Mouse (Mus musculus) kidney, postnatal 14 days (tissue): ENCODE results near the gene Susd3.
A peak's percentile ranks its signal among the peaks of the same experiment; 100 is the strongest.

Experiments
- DNase-seq: peaks from one replicate; pipeline ENCODE4 v3.0.0; 2022; ENCODE audit warnings: mixed read lengths

The Susd3 gene

DNA sequence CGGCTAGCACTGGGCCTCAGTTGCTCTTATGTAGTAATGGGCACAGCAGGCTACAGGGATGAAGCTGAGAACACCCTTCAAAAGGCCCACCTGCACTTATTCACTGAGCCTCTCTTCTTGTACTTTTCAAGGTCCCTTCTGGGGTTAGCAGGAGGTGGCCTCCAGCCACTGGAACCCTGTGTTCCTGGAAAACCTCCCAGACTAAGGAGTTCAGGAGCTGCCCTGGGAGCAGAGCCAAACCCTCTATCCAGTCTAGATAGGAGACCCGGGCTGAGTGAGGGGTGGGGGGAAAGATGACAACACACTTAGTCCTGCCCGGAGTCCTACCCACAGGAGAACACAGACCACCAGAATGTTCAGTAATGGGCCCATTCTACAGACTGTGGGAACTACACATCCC is 2.5 kb downstream of the Susd3 start:
- DNase-seq, result peak; percentile 74

GRCm38 (mm10) chr13:49245251-49245650 is 3.3 kb downstream of the Susd3 start:
- DNase-seq, result peak; percentile 85

GRCm38 (mm10) chr13:49243492-49243891 is 5.0 kb downstream of the Susd3 start:
- DNase-seq, result no peak

DNA sequence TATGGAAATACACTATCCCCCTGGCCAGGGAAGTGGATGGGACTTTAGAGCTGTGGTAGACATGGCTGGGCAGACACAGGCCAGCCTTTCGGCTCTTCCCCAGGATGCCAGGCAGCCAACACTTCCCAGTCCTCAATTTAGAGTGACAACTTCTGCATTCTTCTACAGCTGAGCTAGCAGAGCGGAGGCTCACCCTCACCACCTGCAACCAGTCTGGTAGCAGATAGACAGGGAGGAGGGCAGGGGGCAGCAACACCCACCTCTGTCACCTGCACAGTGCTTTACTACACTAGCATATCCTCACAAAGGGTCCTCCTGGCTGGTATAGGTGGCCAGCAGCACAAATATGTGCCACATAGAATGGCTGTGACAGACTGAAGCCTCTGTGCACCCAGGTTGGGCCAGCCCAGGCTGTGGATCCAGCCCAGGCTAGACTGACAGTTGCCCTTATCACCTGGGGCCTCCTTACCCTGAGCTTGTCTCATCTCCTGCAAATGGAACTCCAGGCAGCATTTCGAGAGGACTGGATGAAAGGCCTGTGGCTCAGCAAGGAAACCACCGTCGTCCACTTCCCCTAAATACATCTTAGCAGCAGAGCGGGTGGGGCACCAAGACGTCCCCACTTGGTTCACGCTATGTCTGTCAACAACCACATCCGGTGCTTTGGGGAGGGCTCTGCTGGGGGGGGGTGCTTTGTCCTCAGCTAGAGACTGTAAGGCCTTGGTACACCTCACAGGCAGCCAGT is 6.0 kb downstream of the Susd3 start:
- no peak for DNase-seq

DNA sequence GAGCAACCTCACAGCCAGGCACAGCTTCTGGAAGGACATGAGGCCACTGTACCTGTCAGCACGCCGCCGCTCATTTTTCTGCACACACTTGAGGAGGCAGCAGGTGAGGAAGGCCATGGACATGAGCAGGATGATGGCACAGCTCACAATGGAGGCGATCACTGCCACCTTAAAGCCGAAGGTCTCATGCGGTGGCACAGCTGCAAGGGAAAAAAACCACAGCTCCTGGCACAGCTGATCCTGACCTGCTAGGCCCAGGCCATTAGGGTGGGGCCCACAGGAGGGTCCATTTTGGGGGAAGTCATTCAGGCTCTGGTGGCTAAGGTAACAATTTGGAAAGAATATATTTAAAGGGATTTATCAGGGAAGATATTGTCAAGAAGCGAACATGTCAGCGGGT is 9.8 kb downstream of the Susd3 start:
- no peak for DNase-seq

DNA sequence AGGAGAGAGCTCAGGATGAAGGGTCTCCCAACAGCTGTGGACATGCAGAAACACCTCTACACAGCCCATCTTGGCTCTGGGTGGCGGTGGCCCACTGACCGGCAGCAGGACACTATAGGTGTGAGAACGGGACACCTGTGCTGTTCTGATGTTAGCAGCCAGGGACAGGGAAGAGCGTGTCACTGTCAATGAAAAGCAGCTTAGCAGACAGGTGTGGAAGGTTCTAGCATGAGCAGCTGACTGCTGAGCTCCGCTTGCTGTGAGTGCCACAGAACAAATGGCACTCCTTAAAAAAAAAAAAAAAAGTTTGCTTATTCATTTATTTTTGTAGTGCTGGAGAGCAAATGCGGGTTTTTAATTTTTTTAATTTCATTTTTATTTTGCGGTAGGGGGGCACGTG is 10.9 kb downstream of the Susd3 start:
- no peak for DNase-seq

DNA sequence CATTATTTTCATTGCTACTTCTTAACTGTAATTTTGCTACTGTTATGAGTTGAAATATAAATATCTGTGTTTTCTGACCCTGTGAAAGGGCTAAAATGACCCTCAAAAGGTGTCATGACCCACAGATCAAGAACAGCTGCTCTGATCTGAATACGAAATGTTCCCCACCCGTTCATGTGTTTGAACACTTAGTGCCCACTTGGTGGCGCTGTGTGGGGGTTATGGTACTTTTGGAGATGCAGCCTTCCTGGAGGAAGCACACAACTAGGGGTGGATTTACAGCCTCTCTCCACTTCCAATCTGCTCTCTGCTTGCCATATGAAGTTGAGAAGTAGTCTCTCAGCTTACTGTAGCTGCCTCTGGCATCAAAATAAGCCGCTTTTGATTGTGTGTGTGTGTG is 13.8 kb downstream of the Susd3 start:
- DNase-seq, result no peak

DNA sequence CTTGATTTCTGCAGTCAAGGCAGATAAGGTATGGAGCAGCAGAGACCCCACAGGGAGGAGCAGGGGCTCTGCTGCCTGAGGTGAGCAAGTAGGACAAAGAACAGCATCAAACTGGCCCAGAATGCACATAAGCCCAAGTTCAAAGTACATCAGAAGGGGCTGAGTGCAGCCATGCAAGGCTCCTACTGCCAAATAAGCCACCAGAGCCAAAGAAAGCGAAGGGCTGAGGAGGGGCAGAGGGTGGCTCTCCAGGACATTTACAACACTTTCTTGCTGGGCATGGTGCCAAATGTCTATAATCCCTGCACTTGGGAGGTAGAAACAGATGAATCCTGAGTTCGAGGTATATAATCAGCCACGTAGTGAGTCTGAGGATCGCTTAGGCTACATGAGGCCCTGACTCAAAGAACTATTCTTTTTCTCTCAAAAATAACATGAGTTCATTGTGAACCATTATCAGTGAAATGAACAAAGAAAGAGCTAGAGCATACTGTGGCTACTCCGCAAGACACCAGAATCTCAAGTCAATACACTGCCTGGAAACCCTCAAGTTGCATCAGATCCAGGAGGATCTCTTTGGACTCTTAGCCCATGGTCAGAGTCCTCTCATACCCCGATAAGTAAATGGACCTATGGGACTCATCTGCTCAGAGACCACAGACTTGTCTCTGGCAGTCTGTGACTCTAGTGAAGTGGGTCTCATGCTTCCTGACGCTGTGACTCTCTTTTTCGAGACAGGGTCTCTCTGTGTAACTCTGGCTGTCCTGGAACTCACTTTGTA is 14.5 kb downstream of the Susd3 start:
- DNase-seq, result peak; percentile 83

DNA sequence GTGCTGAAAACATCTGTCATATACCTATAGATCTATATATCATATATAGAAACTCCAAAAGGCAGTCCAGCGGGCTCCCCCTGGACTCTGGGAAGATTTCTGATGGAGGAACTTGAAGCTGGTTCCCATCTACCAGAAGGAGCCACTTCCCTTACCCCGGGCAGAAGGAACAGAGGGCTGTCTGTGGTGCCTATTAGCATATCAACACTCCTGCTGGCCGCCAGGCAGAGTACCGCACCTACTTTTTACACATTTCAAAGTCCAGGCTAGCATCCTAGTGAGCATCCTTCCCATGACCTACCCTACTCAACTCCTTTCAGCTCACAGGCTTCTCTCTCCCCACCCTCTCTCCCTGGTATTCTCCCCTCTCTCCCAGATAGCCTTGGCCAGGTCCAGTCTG is 22.9 kb downstream of the Susd3 start:
- no peak for DNase-seq

DNA sequence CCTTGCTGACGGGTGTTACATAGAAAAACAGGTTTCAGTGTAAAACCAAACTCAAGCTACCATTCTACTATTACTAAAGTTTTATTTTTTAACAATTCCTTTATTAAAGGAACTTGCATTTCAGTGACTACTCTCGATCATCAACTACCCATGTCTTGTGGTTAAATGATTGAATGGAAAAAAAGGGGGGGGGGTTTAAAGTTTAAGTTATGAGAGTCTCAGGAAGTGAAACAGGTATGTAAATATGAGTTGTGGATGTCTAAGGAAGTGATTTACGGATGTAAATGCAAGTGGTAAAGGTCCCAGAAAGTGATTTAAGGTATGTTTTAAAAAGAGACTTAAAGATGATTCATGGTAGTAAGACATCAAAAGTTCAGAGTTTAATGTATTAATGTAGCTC is 23.3 kb downstream of the Susd3 start:
- DNase-seq, result no peak

DNA sequence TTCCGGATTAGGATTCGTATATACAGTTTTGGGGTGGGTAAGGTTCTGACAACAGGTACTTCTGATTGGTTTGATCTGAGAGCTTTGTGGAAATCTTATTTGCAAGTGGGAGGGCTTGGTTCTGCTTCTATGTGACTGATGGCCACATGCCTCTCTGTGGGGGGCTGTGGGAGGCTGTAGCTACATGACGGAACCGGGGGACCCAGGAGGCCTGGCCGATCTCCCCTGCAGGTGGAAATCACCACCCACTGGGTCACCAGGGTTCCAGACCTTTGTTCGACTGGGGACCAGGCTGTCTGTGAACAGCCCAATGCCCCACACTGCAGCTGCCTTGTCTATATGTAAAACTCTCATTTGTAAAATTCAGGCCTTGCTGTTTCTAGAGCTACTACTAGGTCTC is 23.8 kb downstream of the Susd3 start:
- DNase-seq, result no peak

GRCm38 (mm10) chr13:49224314-49224713 is 24.2 kb downstream of the Susd3 start:
- DNase-seq, result peak; percentile 66

DNA sequence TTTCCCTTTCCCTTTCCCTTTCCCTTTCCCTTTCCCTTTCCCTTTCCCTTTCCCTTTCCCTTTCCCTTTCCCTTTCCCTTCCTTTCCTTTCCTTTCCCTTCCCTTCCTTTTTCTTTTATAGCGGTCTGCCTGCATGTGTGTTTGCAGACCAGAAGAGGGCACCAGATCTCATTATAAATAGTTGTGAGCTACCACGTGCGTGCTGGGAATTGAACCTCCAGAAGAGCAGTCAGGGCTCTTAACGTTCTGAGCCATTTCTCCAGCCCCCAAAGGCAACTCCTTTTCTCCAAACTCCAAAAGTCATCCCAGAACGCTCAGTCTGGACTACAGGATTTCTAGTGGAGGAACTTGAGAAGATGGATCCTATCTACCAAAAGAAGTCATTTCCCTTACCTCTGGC is 27.6 kb downstream of the Susd3 start:
- DNase-seq, result no peak

- no peak for DNase-seq
Measured at GRCm38 (mm10) chr13:49219367-49219766, 29.1 kb downstream of the Susd3 start.

DNA sequence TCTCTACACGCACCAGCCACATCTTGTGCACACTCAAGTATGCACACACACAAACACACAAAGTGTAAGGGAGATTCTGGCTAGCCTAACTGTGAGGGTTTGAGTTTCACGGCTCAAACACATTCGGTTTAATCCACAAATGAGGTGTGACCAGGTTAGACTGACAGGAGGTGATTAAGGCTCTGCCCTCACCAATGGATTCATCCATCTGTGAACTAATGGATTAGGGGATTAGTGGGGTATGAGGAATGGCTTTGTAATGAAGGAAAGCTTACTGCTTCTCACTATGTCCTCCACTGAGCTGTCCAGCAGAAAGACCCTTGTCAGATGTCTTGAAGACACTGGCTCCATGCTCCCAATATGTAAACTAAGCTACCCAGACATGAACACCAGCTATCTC is 29.9 kb downstream of the Susd3 start:
- no peak for DNase-seq

DNA sequence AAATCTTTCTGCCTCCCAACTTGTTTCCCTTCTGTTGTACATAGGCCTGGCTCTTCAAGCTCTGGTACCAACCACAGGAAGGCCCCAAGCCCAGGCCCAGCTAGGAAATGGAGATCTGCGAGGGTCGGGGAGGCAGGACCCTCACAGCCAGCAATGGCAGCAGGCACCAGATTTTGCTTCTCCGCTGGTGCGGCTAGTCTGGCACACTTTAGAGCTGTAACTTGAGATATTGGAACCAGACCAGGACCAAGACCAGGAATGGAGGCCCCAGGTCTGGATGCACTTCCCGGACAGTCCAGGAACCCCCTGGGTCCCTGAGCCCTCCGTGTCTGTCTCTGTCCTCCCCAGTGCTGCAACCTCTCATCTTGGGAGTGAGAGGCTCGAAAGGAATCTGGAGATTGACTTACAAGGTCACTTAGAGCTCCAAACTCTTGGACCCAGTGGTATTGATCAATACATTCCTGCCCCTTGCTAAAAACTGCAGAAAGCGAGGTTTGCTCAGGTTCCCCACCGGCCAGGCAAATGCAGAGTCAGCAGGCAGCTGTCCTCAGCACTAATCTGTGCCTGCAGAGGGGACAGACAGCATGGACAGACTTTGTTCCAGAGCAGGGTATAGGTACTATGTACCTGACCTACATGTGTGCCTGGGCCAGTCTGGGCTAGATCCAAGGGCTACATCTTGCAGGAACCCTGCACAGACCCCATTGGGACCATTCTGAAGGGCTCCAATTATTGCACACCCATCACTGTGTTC is 31.5 kb downstream of the Susd3 start:
- no peak for DNase-seq

GRCm38 (mm10) chr13:49216220-49216552 is 32.3 kb downstream of the Susd3 start:
- DNase-seq, result no peak

GRCm38 (mm10) chr13:49215504-49216219 is 32.8 kb downstream of the Susd3 start, which contains the start of gene Card19:
Gene Card19 (minus strand): TSS chr13:49216037.
- DNase-seq, result peak; percentile 98

- no peak for DNase-seq
Measured at GRCm38 (mm10) chr13:49215128-49215503, 33.4 kb downstream of the Susd3 start.

- DNase-seq, result no peak
Measured at GRCm38 (mm10) chr13:49214454-49214853, 34.1 kb downstream of the Susd3 start.

- peak; percentile 40 for DNase-seq
Measured at GRCm38 (mm10) chr13:49213531-49213932, 35.0 kb downstream of the Susd3 start.

- no peak for DNase-seq
Measured at GRCm38 (mm10) chr13:49212711-49213500, 35.6 kb downstream of the Susd3 start.
